Mouse (Mus musculus) stomach, postnatal 0 days (tissue): ENCODE results near the gene Itprip. TPM values are rescaled to one million over a fixed set of nuclear protein-coding genes. Genes with fewer than 3 reads are reported as not detected.
A peak's percentile ranks its signal among the peaks of the same experiment; 100 is the strongest.

Source experiments
- ATAC-seq: fragments of 200-750 bp; cut with Nextera tagmentation; 2 replicates; pipeline ENCODE4 v1.8.0; 2017; ENCODE audit not compliant: low FRiP score, low TSS enrichment
- DNase-seq: peaks from one replicate; pipeline ENCODE4 v3.0.0-alpha.2; 2016; ENCODE audit warnings: low spot score
- H3K27ac ChIP-seq: fragments of 300-500 bp; sonication (generic); replicated peaks from 2 replicates; pipeline ENCODE4 v1.5.1; 2014; ENCODE audit warnings: mild to moderate bottlenecking, control low read depth
- H3K27me3 ChIP-seq: fragments of 300-500 bp; sonication (generic); 2 replicates; pipeline ENCODE4 v1.6.1; 2014; ENCODE audit warnings: low read length; ENCODE audit not compliant: control insufficient read depth, insufficient read depth
- H3K36me3 ChIP-seq: fragments of 300-500 bp; sonication (generic); 2 replicates; pipeline ENCODE4 v1.6.1; 2014; ENCODE audit warnings: low read length, mixed read lengths; ENCODE audit not compliant: control insufficient read depth, insufficient read depth
- H3K4me1 ChIP-seq: fragments of 300-500 bp; sonication (generic); replicated peaks from 2 replicates; pipeline ENCODE4 v1.6.1; 2014; ENCODE audit warnings: antibody characterized with exemption; ENCODE audit not compliant: control insufficient read depth, insufficient read depth
- H3K4me2 ChIP-seq: fragments of 300-500 bp; sonication (generic); replicated peaks from 2 replicates; pipeline ENCODE4 v1.6.1; 2014; ENCODE audit warnings: low read depth, mild to moderate bottlenecking, control low read depth, moderate library complexity
- H3K4me3 ChIP-seq: fragments of 300-500 bp; sonication (generic); 2 replicates; pipeline ENCODE4 v1.5.1; 2014; ENCODE audit warnings: low read depth, low read length, control low read depth
- H3K9ac ChIP-seq: fragments of 300-500 bp; sonication (generic); 2 replicates; pipeline ENCODE4 v1.6.1; 2014; ENCODE audit warnings: mild to moderate bottlenecking, low read length, control low read depth, mixed read lengths
- H3K9me3 ChIP-seq: fragments of 300-500 bp; sonication (generic); 2 replicates; pipeline ENCODE4 v1.6.1; 2016; ENCODE audit warnings: low read length; ENCODE audit not compliant: control insufficient read depth
- CTCF ChIP-seq: IDR thresholded peaks from 2 replicates; pipeline ENCODE4 v1.5.1; 2016; ENCODE audit warnings: antibody characterized with exemption, low read depth, mild to moderate bottlenecking, moderate library complexity
- EP300 ChIP-seq: optimal IDR thresholded peaks from 2 replicates; pipeline ENCODE3; 2016; ENCODE audit warnings: antibody characterized with exemption
- WGBS: fragments of 180-500 bp; shearing (Covaris S2); extraction: QIAGEN DNeasy Blood & Tissue Kit; methylation state at CpG from one replicate; pipeline ENCODE4 v1.1.7; 2014; 5-methylcytosine and 5-hydroxymethylcytosine counted together
- polyA plus RNA-seq: library from polyadenylated mRNA; unstranded; fragments of >200 nt; fragmentation: Nextera tagmentation; extraction: Ambion mirVana; gene quantifications from 2 replicates; pipeline ENCODE4 v1.2.1, GENCODE M21; 2015

Gene Itprip
- polyA plus RNA-seq: 7.9 and 9.0 TPM in 2 replicates

DNA sequence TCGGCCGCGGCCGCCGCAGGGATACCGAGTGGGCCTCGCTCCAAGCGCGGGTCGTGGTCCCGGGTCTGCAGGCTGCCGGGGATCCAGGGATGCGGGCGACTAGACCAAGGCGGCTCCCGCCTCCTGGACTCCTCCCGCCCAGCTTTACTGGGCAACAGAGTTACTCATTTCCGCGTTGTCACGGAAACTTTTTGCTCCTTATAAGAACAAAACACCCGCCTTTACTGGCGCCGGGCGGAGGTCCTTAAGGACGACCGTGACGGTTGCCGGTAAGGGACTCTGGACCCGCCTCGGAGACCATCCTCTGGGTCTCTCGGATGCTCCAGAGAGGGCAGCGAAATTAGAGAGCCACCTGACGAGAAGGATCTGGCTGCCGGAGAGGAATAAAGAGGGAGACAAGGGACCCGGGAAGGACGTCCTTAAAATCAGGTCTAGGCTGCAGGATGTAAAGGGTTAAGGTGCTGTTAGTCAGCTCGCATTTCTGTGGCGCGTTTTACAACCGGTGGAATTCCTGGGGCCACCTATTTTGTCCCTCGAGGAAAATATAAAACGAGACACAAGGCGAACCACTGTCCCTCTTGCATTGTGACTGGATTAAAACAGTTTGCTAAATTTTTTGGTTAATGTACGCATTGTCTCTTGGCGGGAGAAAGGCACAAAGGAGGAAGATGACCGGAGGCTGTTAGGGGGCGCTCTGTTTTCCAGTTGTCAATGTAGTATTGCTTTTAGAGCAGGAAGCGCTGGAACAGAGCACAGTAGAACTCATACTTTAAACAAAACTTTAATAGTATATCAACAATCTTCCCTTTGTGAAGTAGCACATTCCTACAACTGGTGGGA is at the start of gene Itprip, which contains the start of gene Cfap43:
Gene Itprip, minus strand, starts transcription at position 174 of the 840 bp plus-strand sequence.
Gene Cfap43, minus strand, starts transcription at position 162 of the 840 bp plus-strand sequence.
- TF ChIP-seq EP300 (peak; percentile 47), CTCF (peak; percentile 68)
- peak within 1 kb of the TSS; percentile 80 for H3K9ac ChIP-seq
- H3K4me2 ChIP-seq: peak within 1 kb of the TSS; percentile 83
- H3K27ac ChIP-seq: peak within 1 kb of the TSS; percentile 97
- H3K9me3 ChIP-seq: no peaks in the 10 kb centered on the region
- H3K4me1 ChIP-seq: 0 out of 2 replicates have a peak, but pooled peaks cover 8% of the 10 kb centered on the region
- ATAC-seq (peak; percentile 90), DNase-seq (peak; percentile 83)
- H3K36me3 ChIP-seq: no peaks in the 10 kb centered on the region
- peak within 1 kb of the TSS; percentile 80 for H3K4me3 ChIP-seq
- H3K27me3 ChIP-seq: no peaks in the 10 kb centered on the region
- 0% methylated on average over 48 of the region's 48 CpGs for WGBS

GRCm38 (mm10) chr19:47958181-47958580 is 39.1 kb upstream of the Itprip start:
- Histone ChIP-seq H3K4me2 (no peak overlapping the region), H3K9ac (no peak overlapping the region), H3K27me3 (no peaks in the 10 kb centered on the region), H3K4me1 (no peaks in the 10 kb centered on the region), H3K27ac (no peak overlapping the region), H3K9me3 (no peaks in the 10 kb centered on the region), H3K4me3 (no peak overlapping the region), H3K36me3 (no peaks in the 10 kb centered on the region)
- ATAC-seq (no peak), DNase-seq (no peak)
- 78% methylated on average over 13 of the region's 13 CpGs for WGBS
- no peak for TF ChIP-seq CTCF
- no peak for TF ChIP-seq EP300

DNA sequence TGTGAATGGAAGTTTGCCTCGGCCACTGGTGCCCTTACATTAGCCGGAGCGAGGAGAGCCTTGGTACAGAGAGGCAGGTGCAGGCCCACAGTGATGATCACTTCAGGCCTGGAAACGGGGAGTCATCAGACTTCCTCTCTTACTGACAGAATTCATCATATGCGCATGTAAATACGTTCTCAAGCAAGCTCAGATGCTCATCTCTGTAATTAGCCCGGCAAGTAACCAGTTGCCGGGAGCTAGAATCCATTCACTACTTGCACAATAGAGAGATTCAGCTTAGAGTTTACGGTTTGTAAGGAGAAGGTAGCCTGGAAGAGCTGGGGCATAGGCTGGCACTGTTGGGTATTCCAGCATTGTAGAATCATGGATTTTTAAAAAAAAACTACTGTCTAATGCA is 34.1 kb upstream of the Itprip start:
- H3K36me3 ChIP-seq: no peaks in the 10 kb centered on the region

GRCm38 (mm10) chr19:47950946-47951345 is 31.8 kb upstream of the Itprip start:
- no peak overlapping the region for H3K4me3 ChIP-seq
- no peak for DNase-seq
- 88% methylated on average over 7 of the region's 7 CpGs for WGBS

More for the DNA sequence above, 34.1 kb upstream of the Itprip start:
- no peak for ATAC-seq
- no peaks in the 10 kb centered on the region for H3K4me1 ChIP-seq
- no peak overlapping the region for H3K27ac ChIP-seq
- no peak for DNase-seq
- H3K4me3 ChIP-seq: no peak overlapping the region
- H3K9ac ChIP-seq: no peak overlapping the region
- no peaks in the 10 kb centered on the region for H3K27me3 ChIP-seq
- TF ChIP-seq CTCF (no peak), EP300 (no peak)
- WGBS: 86% methylated on average over 9 of the region's 9 CpGs
- H3K4me2 ChIP-seq: no peak overlapping the region
- H3K9me3 ChIP-seq: no peaks in the 10 kb centered on the region

GRCm38 (mm10) chr19:47946821-47947465 is 27.8 kb upstream of the Itprip start:
- no peak overlapping the region for H3K27ac ChIP-seq
- ATAC-seq (no peak), DNase-seq (no peak)
- 48% methylated on average over 23 of the region's 23 CpGs for WGBS
- no peaks in the 10 kb centered on the region for H3K36me3 ChIP-seq
- no peak for TF ChIP-seq EP300
- no peak for TF ChIP-seq CTCF
- H3K9ac ChIP-seq: no peak overlapping the region
- no peaks in the 10 kb centered on the region for H3K27me3 ChIP-seq
- H3K9me3 ChIP-seq: no peaks in the 10 kb centered on the region
- 0 out of 2 replicates have a peak overlapping the region, but pooled peaks have one; percentile 2 for H3K4me3 ChIP-seq
- no peaks in the 10 kb centered on the region for H3K4me1 ChIP-seq
- H3K4me2 ChIP-seq: no peak overlapping the region

More at GRCm38 (mm10) chr19:47950946-47951345, 31.8 kb upstream of the Itprip start:
- Histone ChIP-seq H3K4me1 (no peaks in the 10 kb centered on the region), H3K9ac (no peak overlapping the region), H3K27ac (no peak overlapping the region), H3K27me3 (no peaks in the 10 kb centered on the region), H3K4me2 (no peak overlapping the region), H3K36me3 (no peaks in the 10 kb centered on the region), H3K9me3 (no peaks in the 10 kb centered on the region)
- no peak for ATAC-seq
- TF ChIP-seq EP300 (no peak), CTCF (no peak)
